Mouse (Mus musculus) lung, embryonic 15.5 days (tissue): Measurements from ENCODE around the gene Sele. TPM values are rescaled to one million over a fixed set of nuclear protein-coding genes. Genes with fewer than 3 reads are reported as not detected.

Source experiments
- polyA plus RNA-seq: library from polyadenylated mRNA; unstranded; fragments of >200 nt; fragmentation: Nextera tagmentation; extraction: Ambion mirVana; gene quantifications from 2 replicates; pipeline ENCODE4 v1.2.1, GENCODE M21; 2015

Gene Sele
- polyA plus RNA-seq, 1 experiment from 2014 or later: 0.07 TPM

Other genes starting within 250 kb of the Sele start
- 16.2 and 16.3 TPM in 2 replicates for gene Scyl3, start 119.1 kb upstream of the Sele start, polyA plus RNA-seq
- gene BC055324, start 53.4 kb upstream of the Sele start, polyA plus RNA-seq: 27.2 and 28.5 TPM in 2 replicates
- 10.5 and 11.8 TPM in 2 replicates for gene Mettl18, start 53.3 kb upstream of the Sele start, polyA plus RNA-seq
- gene Sell, start 13.7 kb downstream of the Sele start, polyA plus RNA-seq: 1.8 and 6.3 TPM in 2 replicates
- gene Selp, start 67.0 kb downstream of the Sele start, polyA plus RNA-seq: 0.06 and 0.37 TPM in 2 replicates
- 0.20 and 0.30 TPM in 2 replicates for gene F5, start 103.6 kb downstream of the Sele start, polyA plus RNA-seq
- gene Slc19a2, start 200.8 kb downstream of the Sele start, polyA plus RNA-seq: 7.5 and 8.0 TPM in 2 replicates
- gene Ccdc181, start 227.4 kb downstream of the Sele start, polyA plus RNA-seq: 8.1 and 8.3 TPM in 2 replicates